Mouse (Mus musculus): Measurements from ENCODE around the gene Gm7945.
"Not testable (repeated sequence)": the region's sequence is repeated elsewhere in the genome, so short reads cannot be mapped to it uniquely, and the experiment has no call there.

DNA sequence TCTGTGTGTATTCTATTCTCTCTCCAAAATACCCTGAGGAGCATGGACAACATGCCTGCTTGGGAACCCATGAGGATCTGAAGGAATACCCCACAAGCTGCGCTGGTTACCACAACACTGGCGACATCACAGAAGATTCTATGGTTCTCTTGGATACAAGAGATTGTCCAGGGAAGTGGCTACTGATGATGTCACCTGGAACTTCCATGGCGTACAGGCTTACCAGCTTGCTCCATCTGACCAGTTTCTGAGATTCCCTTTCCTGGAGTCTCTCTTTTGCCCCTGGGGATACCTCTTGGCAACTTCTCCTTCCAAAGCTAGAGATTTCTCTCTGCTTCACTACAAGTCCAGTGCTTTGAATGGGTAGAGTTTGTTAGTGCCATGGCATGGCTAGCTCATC, at the start of gene Gm7945:
- TF ChIP-seq POLR2A, CTCF (IDR thresholded peaks at IDR 0.05; ENCODE audit: extremely low read depth, insufficient read depth, low read length): not testable (repeated sequence)

Measured in cortical plate, adult 2 months (tissue).